Mouse (Mus musculus) CD4-positive naive resting alpha-beta T cell, adult 57 days (primary cell): ENCODE data around the gene Prss12. TPM values are rescaled to one million over a fixed set of nuclear protein-coding genes. Genes with fewer than 3 reads are reported as not detected.

ENCODE experiments used
- total RNA-seq: library from RNA; stranded (reverse); gene quantifications from one replicate; pipeline ENCODE4 v1.2.4, GENCODE M21; 2023

Prss12 gene
- 23.4 TPM for total RNA-seq

DNA sequence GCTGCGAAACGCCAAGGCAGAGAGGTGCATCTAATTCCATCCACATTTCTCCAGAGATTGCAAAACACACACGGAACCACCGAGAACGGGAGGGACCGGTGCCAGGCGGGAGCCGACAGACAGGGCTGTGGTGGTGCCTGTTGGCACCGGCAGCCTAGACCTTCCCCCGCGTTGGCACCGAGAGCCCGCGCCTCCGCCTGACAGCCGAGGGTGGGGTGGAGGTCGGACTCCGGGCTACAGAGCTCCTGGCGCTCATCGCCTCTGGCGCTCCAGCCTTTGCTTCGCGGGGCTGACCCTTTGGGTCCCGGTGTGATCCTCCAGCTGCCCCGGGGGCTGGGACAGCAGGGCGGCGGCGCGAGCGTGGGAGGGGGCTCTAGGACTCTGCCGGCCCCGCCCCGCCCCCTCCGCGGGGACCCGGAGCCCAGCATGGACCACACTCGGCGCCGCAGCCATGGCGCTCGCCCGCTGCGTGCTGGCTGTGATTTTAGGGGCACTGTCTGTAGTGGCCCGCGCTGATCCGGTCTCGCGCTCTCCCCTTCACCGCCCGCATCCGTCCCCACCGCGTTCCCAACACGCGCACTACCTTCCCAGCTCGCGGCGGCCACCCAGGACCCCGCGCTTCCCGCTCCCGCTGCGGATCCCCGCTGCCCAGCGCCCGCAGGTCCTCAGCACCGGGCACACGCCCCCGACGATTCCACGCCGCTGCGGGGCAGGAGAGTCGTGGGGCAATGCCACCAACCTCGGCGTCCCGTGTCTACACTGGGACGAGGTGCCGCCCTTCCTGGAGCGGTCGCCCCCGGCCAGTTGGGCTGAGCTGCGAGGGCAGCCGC lies at the start of gene Prss12:
TSS of gene Prss12 (plus strand) at position 206 of the 830 bp plus-strand sequence.

Other genes with a start within 250 kb of the Prss12 start
- 0.86 TPM for gene Synpo2, start 210.8 kb upstream of the Prss12 start, total RNA-seq
- 23.2 TPM for gene Sec24d, start 179.5 kb upstream of the Prss12 start, total RNA-seq
- gene Mettl14, start 60.8 kb upstream of the Prss12 start, total RNA-seq = 16.5 TPM
- not detected for gene Ndst3, start 243.9 kb downstream of the Prss12 start, total RNA-seq